Mouse (Mus musculus): ENCODE measurements around the gene Gabra1. TPM values are rescaled to one million over a fixed set of nuclear protein-coding genes. Genes with fewer than 3 reads are reported as not detected.

The Gabra1 gene
- polyA plus RNA-seq (2015; fragmentation: Nextera tagmentation; extraction: Ambion mirVana), result 36.3 and 52.8 TPM in 2 replicates

DNA sequence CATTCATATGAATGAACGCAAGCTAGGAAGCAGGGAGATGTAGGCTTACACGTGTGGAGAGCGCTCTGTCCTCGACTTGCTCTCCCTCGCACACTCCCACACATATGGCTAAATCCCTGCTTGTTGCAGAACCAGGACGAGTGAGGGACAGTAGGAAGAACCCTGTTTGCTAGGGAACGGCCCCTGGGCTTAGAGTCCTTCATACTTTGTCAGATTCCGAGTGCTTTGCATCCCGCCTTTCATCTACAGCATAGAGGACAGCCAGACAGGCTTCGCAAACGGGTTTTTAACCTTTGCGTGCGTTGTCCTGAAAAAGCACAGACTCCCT is at the start of gene Gabra1:
Gabra1 (minus strand) TSS at position 106 of the 328 bp plus-strand sequence.
- Histone ChIP-seq H3K27me3 (ENCODE audit: control insufficient read depth, insufficient read depth, low read depth, low read length) (no peaks in the 10 kb centered on the region), H3K4me2 (ENCODE audit: low read length) (peak within 1 kb of the TSS; percentile 78), H3K4me3 (ENCODE audit: low read depth, low read length) (peak within 1 kb of the TSS; percentile 64), H3K36me3 (ENCODE audit: control insufficient read depth, insufficient read depth, low read length) (no peaks in the 10 kb centered on the region), H3K9ac (ENCODE audit: low read depth, low read length) (peak within 1 kb of the TSS; percentile 84), H3K9me3 (replicated peaks; ENCODE audit: control insufficient read depth, low read length, poor library complexity, severe bottlenecking) (no peaks in the 10 kb centered on the region), H3K27ac (ENCODE audit: low read length) (peak within 1 kb of the TSS; percentile 95), H3K4me1 (ENCODE audit: control insufficient read depth, insufficient read depth, low read length) (peaks cover 13% of the 10 kb centered on the region)
- WGBS, result 0% methylated on average over 13 of the region's 13 CpGs
- ATAC-seq, result peak; percentile 92

DNA sequence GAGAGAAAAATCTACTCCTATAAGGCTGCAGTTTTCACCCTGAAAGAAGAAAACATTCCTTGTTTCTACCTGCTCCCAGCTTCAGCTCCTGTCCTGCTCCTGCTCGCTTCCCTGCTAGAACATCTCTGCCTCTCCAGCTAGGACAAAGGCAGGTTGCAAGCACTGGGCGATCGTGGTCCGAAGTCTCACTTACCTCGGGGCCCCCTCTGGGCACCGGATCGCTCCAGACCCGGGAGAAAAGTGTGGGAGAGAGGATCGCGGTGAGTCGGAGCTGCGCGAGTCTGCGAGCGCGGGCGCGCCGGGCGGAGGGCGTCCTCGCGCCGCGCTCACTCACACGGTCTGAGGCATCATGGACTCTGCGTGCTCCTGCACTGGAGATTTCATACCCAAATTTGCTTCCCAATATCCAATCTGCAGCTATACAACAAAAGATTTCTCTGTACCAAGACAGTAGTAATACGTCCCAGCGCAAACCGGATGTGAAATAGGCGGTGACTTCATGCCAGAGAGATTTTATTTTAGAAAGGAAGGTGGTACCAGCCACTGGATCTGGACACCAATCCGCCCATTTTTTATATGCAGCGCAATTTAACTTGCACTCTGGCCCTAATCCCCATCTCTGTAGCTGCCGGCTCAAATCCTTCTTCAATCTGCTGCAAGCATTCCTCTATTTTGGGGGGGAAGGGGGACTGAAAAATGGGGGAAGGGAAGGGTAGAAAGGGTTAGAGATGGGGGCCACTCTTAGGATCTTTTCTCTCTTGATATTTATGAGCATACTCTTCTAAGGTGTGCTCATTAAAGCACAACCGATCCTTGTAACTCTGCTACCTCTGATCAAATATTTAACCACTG is 531 bp downstream of the Gabra1 start:
- H3K9ac ChIP-seq (ENCODE audit: low read depth, low read length), result peak overlapping the region; percentile 84
- H3K27ac ChIP-seq (ENCODE audit: low read length), result peak overlapping the region; percentile 95
- H3K4me1 ChIP-seq (ENCODE audit: control insufficient read depth, insufficient read depth, low read length), result peaks cover 15% of the 10 kb centered on the region
- peak; percentile 95 for ATAC-seq
- H3K9me3 ChIP-seq (replicated peaks; ENCODE audit: control insufficient read depth, low read length, poor library complexity, severe bottlenecking), result no peaks in the 10 kb centered on the region
- no peaks in the 10 kb centered on the region for H3K27me3 ChIP-seq (ENCODE audit: control insufficient read depth, insufficient read depth, low read depth, low read length)
- WGBS, result under 1% methylated on average over 35 of the region's 35 CpGs
- H3K4me3 ChIP-seq (ENCODE audit: low read depth, low read length), result peak overlapping the region; percentile 64
- H3K4me2 ChIP-seq (ENCODE audit: low read length), result peak overlapping the region; percentile 78
- no peaks in the 10 kb centered on the region for H3K36me3 ChIP-seq (ENCODE audit: control insufficient read depth, insufficient read depth, low read length)

DNA sequence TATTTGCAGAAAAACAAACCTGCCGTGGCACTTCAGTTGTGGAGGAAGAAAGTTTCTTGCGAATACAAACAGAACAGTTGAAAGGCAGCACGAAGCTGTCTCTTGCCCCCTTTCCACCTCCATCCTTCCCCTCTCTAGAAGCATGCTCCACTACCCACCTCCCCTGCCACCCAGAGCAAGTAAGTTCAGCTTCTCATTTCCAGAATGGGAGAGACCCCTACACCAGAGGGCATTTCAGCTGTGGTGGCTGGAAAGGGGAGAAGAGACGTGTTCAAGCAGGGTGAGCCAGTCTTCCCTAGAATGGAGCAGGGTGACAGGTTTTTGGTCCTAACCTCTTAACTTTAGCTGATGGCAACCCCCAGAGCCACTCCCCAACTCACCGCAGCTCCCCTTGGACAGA is 1.3 kb downstream of the Gabra1 start:
- H3K27me3 ChIP-seq (ENCODE audit: control insufficient read depth, insufficient read depth, low read depth, low read length), result no peaks in the 10 kb centered on the region
- H3K9me3 ChIP-seq (replicated peaks; ENCODE audit: control insufficient read depth, low read length, poor library complexity, severe bottlenecking), result no peaks in the 10 kb centered on the region
- peak overlapping the region; percentile 95 for H3K27ac ChIP-seq (ENCODE audit: low read length)
- H3K36me3 ChIP-seq (ENCODE audit: control insufficient read depth, insufficient read depth, low read length), result no peaks in the 10 kb centered on the region
- peaks cover 15% of the 10 kb centered on the region for H3K4me1 ChIP-seq (ENCODE audit: control insufficient read depth, insufficient read depth, low read length)
- H3K4me3 ChIP-seq (ENCODE audit: low read depth, low read length), result peak overlapping the region; percentile 64
- 15% methylated on average over 5 of the region's 5 CpGs for WGBS
- H3K9ac ChIP-seq (ENCODE audit: low read depth, low read length), result peak overlapping the region; percentile 84
- ATAC-seq, result peak; percentile 36
- H3K4me2 ChIP-seq (ENCODE audit: low read length), result peak overlapping the region; percentile 78

GRCm38 (mm10) chr11:42179535-42179934 is 3.2 kb downstream of the Gabra1 start:
- no peaks in the 10 kb centered on the region for H3K36me3 ChIP-seq (ENCODE audit: control insufficient read depth, insufficient read depth, low read length)
- H3K27me3 ChIP-seq (ENCODE audit: control insufficient read depth, insufficient read depth, low read depth, low read length), result no peaks in the 10 kb centered on the region
- 77% methylated on average over 5 of the region's 5 CpGs for WGBS
- no peak for ATAC-seq
- H3K27ac ChIP-seq (ENCODE audit: low read length), result peak overlapping the region; percentile 18; the same call in 1 of the 2 replicates
- peaks cover 15% of the 10 kb centered on the region for H3K4me1 ChIP-seq (ENCODE audit: control insufficient read depth, insufficient read depth, low read length)
- peak overlapping the region; percentile 33 for H3K4me3 ChIP-seq (ENCODE audit: low read depth, low read length)
- peak overlapping the region; percentile 51 for H3K4me2 ChIP-seq (ENCODE audit: low read length)
- H3K9me3 ChIP-seq (replicated peaks; ENCODE audit: control insufficient read depth, low read length, poor library complexity, severe bottlenecking), result no peaks in the 10 kb centered on the region
- no peak overlapping the region for H3K9ac ChIP-seq (ENCODE audit: low read depth, low read length)

DNA sequence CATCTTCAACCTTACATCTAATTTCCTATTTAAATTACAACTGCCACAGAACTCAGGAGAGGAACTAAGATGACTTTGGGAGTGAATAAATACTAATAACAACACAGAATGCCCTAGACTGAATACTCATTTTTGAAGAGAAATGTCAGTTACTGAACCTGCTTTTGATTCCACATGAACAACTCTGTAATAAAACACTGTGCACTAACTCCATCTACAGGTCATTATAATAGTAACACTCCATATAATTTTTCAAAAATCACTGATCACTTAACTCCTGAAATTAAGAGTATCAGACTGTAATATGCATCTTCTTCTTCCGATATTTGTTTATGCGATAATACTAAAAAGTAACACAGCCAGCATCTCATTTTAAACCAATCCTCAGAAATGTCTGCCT is 4.4 kb downstream of the Gabra1 start:
- H3K4me2 ChIP-seq (ENCODE audit: low read length), result peak overlapping the region; percentile 30
- no peak overlapping the region for H3K27ac ChIP-seq (ENCODE audit: low read length)
- no peak overlapping the region for H3K9ac ChIP-seq (ENCODE audit: low read depth, low read length)
- 92% methylated on average over 2 of the region's 2 CpGs for WGBS
- H3K9me3 ChIP-seq (replicated peaks; ENCODE audit: control insufficient read depth, low read length, poor library complexity, severe bottlenecking), result no peaks in the 10 kb centered on the region
- no peaks in the 10 kb centered on the region for H3K36me3 ChIP-seq (ENCODE audit: control insufficient read depth, insufficient read depth, low read length)
- no peak overlapping the region; the same call in 1 of the 2 replicates for H3K4me3 ChIP-seq (ENCODE audit: low read depth, low read length)
- no peak for ATAC-seq
- H3K4me1 ChIP-seq (ENCODE audit: control insufficient read depth, insufficient read depth, low read length), result peaks cover 7% of the 10 kb centered on the region
- H3K27me3 ChIP-seq (ENCODE audit: control insufficient read depth, insufficient read depth, low read depth, low read length), result no peaks in the 10 kb centered on the region

- Histone ChIP-seq H3K27ac (ENCODE audit: low read length) (no peak overlapping the region), H3K9ac (ENCODE audit: low read depth, low read length) (no peak overlapping the region), H3K4me1 (ENCODE audit: control insufficient read depth, insufficient read depth, low read length) (no peaks in the 10 kb centered on the region), H3K4me2 (ENCODE audit: low read length) (no peak overlapping the region), H3K9me3 (replicated peaks; ENCODE audit: control insufficient read depth, low read length, poor library complexity, severe bottlenecking) (no peaks in the 10 kb centered on the region), H3K4me3 (ENCODE audit: low read depth, low read length) (no peak overlapping the region), H3K36me3 (ENCODE audit: control insufficient read depth, insufficient read depth, low read length) (peaks cover 14% of the 10 kb centered on the region), H3K27me3 (ENCODE audit: control insufficient read depth, insufficient read depth, low read depth, low read length) (no peaks in the 10 kb centered on the region)
- ATAC-seq, result no peak
- 88% methylated on average over 5 of the region's 5 CpGs for WGBS
Observed at GRCm38 (mm10) chr11:42151396-42151795, 31.3 kb downstream of the Gabra1 start.

DNA sequence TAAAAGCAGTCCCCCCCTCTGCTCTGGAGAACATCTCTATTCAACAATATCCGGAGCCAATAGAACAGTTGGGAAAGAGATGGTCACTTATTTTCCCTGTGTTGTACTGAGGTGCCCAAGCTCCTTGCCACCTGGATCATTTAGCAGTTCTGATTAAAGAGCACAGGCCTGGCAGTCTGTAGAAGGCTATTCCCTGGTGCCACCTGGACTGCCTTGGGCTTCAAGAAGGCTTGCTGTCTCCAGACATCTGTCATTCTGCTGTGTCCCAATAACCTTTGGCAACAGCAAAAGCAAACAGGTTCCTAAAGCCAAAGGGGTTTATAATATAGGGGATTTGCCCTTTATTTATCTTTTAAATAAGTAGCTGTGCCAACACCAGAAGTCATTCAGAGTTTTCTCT is 65.8 kb downstream of the Gabra1 start:
- Histone ChIP-seq H3K9me3 (replicated peaks; ENCODE audit: control insufficient read depth, low read length, poor library complexity, severe bottlenecking) (no peaks in the 10 kb centered on the region), H3K9ac (ENCODE audit: low read depth, low read length) (no peak overlapping the region), H3K4me3 (ENCODE audit: low read depth, low read length) (no peak overlapping the region), H3K4me2 (ENCODE audit: low read length) (no peak overlapping the region), H3K4me1 (ENCODE audit: control insufficient read depth, insufficient read depth, low read length) (no peaks in the 10 kb centered on the region), H3K36me3 (ENCODE audit: control insufficient read depth, insufficient read depth, low read length) (no peaks in the 10 kb centered on the region), H3K27ac (ENCODE audit: low read length) (no peak overlapping the region), H3K27me3 (ENCODE audit: control insufficient read depth, insufficient read depth, low read depth, low read length) (no peaks in the 10 kb centered on the region)
- ATAC-seq, result no peak
- WGBS, result 96% methylated on average over 1 of the region's 1 CpGs

DNA sequence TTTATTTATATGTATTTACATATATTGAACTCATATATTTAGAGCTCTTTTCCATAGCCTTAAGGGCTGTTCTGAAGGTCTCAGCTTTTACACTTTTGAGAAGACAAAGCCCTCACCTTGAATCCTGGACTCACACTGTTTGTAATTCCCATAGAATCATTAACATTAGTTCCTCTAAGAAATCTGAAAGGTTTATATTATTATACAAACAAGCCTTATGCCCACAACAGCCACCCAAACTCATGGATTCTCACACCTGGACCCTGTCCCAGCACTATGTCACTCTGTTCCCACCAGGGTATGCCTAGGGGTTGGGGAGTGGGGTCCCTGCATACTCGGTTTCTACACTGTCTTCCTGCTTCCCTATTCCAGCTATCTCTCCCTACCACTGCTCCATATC is 72.7 kb downstream of the Gabra1 start:
- no peak overlapping the region for H3K9ac ChIP-seq (ENCODE audit: low read depth, low read length)
- 79% methylated on average over 1 of the region's 1 CpGs for WGBS
- H3K4me3 ChIP-seq (ENCODE audit: low read depth, low read length), result no peak overlapping the region
- no peaks in the 10 kb centered on the region for H3K27me3 ChIP-seq (ENCODE audit: control insufficient read depth, insufficient read depth, low read depth, low read length)
- no peaks in the 10 kb centered on the region for H3K4me1 ChIP-seq (ENCODE audit: control insufficient read depth, insufficient read depth, low read length)
- H3K9me3 ChIP-seq (replicated peaks; ENCODE audit: control insufficient read depth, low read length, poor library complexity, severe bottlenecking), result no peaks in the 10 kb centered on the region
- H3K27ac ChIP-seq (ENCODE audit: low read length), result no peak overlapping the region
- no peak for ATAC-seq
- H3K36me3 ChIP-seq (ENCODE audit: control insufficient read depth, insufficient read depth, low read length), result no peaks in the 10 kb centered on the region
- no peak overlapping the region for H3K4me2 ChIP-seq (ENCODE audit: low read length)

DNA sequence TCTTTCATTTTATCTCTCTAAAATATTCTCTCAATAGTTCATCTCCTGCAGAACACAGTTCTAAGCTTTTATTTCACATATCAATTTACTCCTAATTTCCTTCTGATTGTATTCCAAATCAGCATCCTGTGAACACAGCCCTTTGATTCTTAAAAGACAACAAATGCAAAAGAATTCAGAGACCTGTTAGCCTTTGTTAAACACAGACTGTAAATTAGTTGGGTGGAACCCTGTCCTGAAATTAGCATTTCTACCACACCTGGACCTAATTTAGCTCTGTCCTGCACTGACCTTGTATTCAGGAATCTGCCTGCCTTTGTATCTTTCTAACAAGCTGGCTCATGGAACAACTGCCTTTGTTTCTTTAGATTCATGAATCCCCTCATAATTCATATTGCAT is 73.1 kb downstream of the Gabra1 start:
- Histone ChIP-seq H3K9ac (ENCODE audit: low read depth, low read length) (no peak overlapping the region), H3K4me1 (ENCODE audit: control insufficient read depth, insufficient read depth, low read length) (no peaks in the 10 kb centered on the region), H3K4me2 (ENCODE audit: low read length) (no peak overlapping the region), H3K36me3 (ENCODE audit: control insufficient read depth, insufficient read depth, low read length) (no peaks in the 10 kb centered on the region), H3K27ac (ENCODE audit: low read length) (no peak overlapping the region), H3K4me3 (ENCODE audit: low read depth, low read length) (no peak overlapping the region), H3K27me3 (ENCODE audit: control insufficient read depth, insufficient read depth, low read depth, low read length) (no peaks in the 10 kb centered on the region), H3K9me3 (replicated peaks; ENCODE audit: control insufficient read depth, low read length, poor library complexity, severe bottlenecking) (no peaks in the 10 kb centered on the region)
- no peak for ATAC-seq
